Mouse (Mus musculus) olfactory bulb, adult 2 months (tissue): Measurements from ENCODE around the gene Zfp27. TPM values are rescaled to one million over a fixed set of nuclear protein-coding genes. Genes with fewer than 3 reads are reported as not detected.

Experiments used
- H3K27ac ChIP-seq: fragments of 200-500 bp; 2 replicates; pipeline ENCODE4 v1.5.1; 2012; ENCODE audit warnings: low read depth, low read length; ENCODE audit not compliant: insufficient read depth
- H3K4me1 ChIP-seq: fragments of 200-500 bp; 2 replicates; pipeline ENCODE4 v1.6.1; 2012; ENCODE audit warnings: low read length; ENCODE audit not compliant: control insufficient read depth, insufficient read depth
- H3K4me3 ChIP-seq: fragments of 200-500 bp; 2 replicates; pipeline ENCODE4 v1.5.1; 2012; ENCODE audit warnings: mild to moderate bottlenecking, low read depth, low read length, moderate library complexity; ENCODE audit not compliant: insufficient read depth
- CTCF ChIP-seq: fragments of 200-500 bp; IDR thresholded peaks from 2 replicates; pipeline ENCODE4 v1.5.1; 2012; ENCODE audit warnings: low read depth, mild to moderate bottlenecking, low read length, moderate library complexity; ENCODE audit not compliant: insufficient read depth
- POLR2A ChIP-seq: fragments of 200-500 bp; IDR thresholded peaks from 2 replicates; pipeline ENCODE4 v1.6.1; 2012; ENCODE audit warnings: mild to moderate bottlenecking, low read depth, low read length, moderate library complexity; ENCODE audit not compliant: insufficient read depth
- WGBS: fragments of 180-500 bp; shearing (Covaris S2); methylation state at CpG from one replicate; pipeline ENCODE4 v1.1.7; 2018; 5-methylcytosine and 5-hydroxymethylcytosine counted together
- polyA plus RNA-seq: library from polyadenylated mRNA; stranded (reverse); fragments of >200 nt; gene quantifications from 2 replicates; pipeline ENCODE4 v1.2.4, GENCODE M21; 2012; ENCODE audit warnings: low replicate concordance; ENCODE audit not compliant: missing spikeins, insufficient read depth, insufficient read length

Zfp27 gene
- polyA plus RNA-seq, result not detected in 2 replicates

DNA sequence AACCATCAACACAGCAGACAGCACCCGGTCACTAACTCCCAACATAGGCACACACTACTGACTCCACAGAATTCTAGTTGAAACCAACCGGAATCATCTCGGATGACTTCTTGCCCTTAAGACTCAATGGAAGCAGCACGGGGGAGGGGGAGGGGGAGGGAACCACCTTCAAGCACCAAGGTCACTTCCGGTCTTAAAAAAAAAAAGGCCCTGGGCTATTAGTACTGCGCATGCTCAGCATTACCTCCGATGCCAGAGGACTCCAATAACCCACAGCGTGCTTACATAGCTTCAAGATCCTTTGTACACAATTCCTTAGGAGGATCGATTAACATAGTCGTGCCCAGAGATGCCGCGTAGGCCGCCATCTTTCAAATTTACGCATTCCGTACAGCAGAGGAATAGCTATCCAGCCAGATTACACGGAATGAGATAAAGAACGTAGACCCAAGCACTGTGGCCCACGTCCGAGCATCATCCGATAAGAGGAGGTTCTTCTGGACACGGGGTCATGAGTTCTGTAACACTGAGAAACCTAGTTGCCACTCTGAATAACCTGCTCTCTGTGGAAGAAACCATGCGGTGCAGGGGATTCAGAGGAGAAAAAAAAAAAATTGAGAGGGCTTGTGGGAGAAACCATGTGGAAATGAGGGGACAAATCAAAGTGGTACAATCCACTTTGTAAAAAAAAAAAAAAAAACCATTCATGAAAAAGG lies at the start of gene Zfp27:
Gene Zfp27 (minus strand): TSS at position 607 of the 716 bp plus-strand sequence.
- Histone ChIP-seq H3K4me1 (peaks cover 1% of the 10 kb centered on the region; the same call in 1 of the 2 replicates), H3K27ac (peak within 1 kb of the TSS; percentile 97), H3K4me3 (peak within 1 kb of the TSS; percentile 63)
- WGBS, result under 1% methylated on average over 22 of the region's 22 CpGs
- TF ChIP-seq CTCF, result no peak
- TF ChIP-seq POLR2A, result no peak

- TF ChIP-seq CTCF (peak; percentile 13; the same call in 1 of the 2 replicates), POLR2A (no peak)
- WGBS, result 10% methylated on average over 4 of the region's 4 CpGs
- no peak overlapping the region for H3K27ac ChIP-seq
- no peaks in the 10 kb centered on the region for H3K4me1 ChIP-seq
- no peak overlapping the region for H3K4me3 ChIP-seq
Observed at GRCm38 (mm10) chr7:29954731-29955130, 48.4 kb upstream of the Zfp27 start.

- under 1% methylated on average over 52 of the region's 52 CpGs for WGBS
Observed at GRCm38 (mm10) chr7:29953513-29954401, 47.4 kb upstream of the Zfp27 start, which contains the start of gene Zfp74. Gene Zfp74, minus strand, starts transcription at chr7:29954089.

DNA sequence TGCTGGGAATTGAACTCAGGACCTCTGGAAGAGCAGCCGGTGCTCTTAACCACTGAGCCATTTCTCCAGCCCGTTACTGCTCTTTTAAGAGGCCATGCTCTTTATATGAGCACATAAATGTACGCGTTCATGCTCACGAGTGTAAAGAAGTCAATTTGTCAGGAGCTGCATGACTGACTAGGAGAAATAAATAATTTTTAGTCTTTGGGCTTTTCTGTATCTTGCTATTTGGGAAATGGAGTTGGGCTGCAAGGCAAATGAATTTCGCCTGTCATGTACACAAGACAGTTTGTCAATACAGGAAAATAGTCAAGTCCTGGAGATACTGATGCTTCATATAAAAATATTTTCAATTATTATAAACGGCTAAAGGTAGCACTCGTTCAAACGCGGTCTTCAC lies 46.7 kb upstream of the Zfp27 start:
- peak overlapping the region; percentile 72 for H3K27ac ChIP-seq
- H3K4me1 ChIP-seq, result no peaks in the 10 kb centered on the region
- 19% methylated on average over 10 of the region's 10 CpGs for WGBS
- TF ChIP-seq CTCF, result no peak
- TF ChIP-seq POLR2A, result no peak
- H3K4me3 ChIP-seq, result 0 out of 2 replicates have a peak overlapping the region, but pooled peaks have one; percentile 84

More at GRCm38 (mm10) chr7:29953513-29954401, 47.4 kb upstream of the Zfp27 start, which contains the start of gene Zfp74:
- Histone ChIP-seq H3K4me3 (peak within 1 kb of the TSS; percentile 84), H3K27ac (peak within 1 kb of the TSS; percentile 72), H3K4me1 (no peaks in the 10 kb centered on the region)
- TF ChIP-seq POLR2A (peak; percentile 46; the same call in 1 of the 2 replicates), CTCF (no peak; the same call in 1 of the 2 replicates)

DNA sequence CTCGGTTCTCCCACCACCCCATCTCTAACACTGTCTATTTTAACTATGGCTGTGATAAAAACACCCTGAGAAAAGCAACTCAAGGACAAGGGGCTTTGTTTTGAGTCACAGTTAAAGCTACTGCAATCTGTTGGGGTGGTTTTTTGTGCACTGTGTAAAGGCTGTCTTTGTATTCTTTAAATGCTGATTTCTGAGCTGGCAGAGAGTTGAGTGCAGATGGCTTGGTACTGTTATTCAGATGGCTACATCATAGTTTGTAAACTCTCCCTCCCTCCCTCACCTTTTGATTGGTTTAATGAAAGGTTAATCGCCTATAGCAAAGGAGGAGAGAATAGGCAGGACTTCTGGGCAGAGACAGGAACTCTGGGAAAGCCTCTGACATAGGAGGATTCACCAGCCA lies 37.8 kb upstream of the Zfp27 start:
- Histone ChIP-seq H3K4me3 (no peak overlapping the region), H3K27ac (no peak overlapping the region), H3K4me1 (no peaks in the 10 kb centered on the region)
- no peak for TF ChIP-seq POLR2A
- WGBS, result 20% methylated on average over 2 of the region's 2 CpGs

DNA sequence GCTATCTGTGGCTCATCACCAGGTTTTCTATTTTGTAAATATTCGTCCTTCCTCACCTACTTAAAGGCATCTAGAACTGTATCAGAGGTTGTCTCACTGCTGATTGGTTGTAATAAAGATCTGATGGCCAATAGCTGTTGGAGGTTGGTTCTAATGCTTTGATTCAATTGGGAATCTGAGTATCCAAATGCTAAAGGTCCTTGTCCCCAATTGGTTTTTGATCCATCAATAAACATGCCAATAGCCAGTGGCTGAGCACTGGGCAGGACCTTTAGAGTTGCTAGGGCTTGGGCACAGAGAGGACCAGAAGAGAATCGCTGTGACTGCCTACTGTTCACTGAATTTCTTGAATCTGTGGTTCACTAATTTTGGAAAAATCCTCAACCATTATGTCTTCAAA lies 37.3 kb upstream of the Zfp27 start:
- WGBS, result 76% methylated on average over 2 of the region's 2 CpGs
- H3K4me3 ChIP-seq, result no peak overlapping the region
- TF ChIP-seq POLR2A (no peak), CTCF (no peak)
- H3K4me1 ChIP-seq, result no peaks in the 10 kb centered on the region
- H3K27ac ChIP-seq, result no peak overlapping the region

- WGBS, result 56% methylated on average over 2 of the region's 2 CpGs
- H3K4me1 ChIP-seq, result no peaks in the 10 kb centered on the region
- TF ChIP-seq POLR2A, result no peak
- no peak for TF ChIP-seq CTCF
- no peak overlapping the region for H3K27ac ChIP-seq
- no peak overlapping the region for H3K4me3 ChIP-seq
Observed at GRCm38 (mm10) chr7:29942740-29943139, 36.4 kb upstream of the Zfp27 start.

DNA sequence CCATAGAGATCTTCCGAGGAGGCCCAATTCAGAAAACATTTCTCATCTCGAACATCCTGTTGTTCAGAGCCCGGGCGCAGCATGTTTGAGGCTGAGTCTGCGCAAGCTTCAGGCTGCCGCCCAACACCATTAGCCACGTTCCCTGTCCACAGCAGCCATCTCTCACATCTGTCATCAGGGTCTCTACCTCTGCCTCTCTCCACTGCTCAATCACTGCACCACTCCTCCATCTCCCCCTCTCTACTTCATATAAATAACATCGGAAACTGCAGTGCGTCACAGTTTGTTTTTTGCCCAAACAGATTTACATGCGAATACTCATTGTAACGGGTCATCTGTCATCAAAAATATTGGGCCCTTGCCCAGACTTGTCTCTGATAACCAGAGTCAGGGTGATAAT lies 34.7 kb upstream of the Zfp27 start:
- Histone ChIP-seq H3K27ac (no peak overlapping the region), H3K4me1 (no peaks in the 10 kb centered on the region), H3K4me3 (no peak overlapping the region)
- 76% methylated on average over 11 of the region's 11 CpGs for WGBS
- no peak for TF ChIP-seq POLR2A
- no peak for TF ChIP-seq CTCF
